Mouse (Mus musculus) ZHBTc4 (cell line): ENCODE results near the gene Kcnip1.

Experiments used
- DNase-seq: peaks from one replicate; pipeline ENCODE4 v3.0.0-alpha.2; 2011; ENCODE audit warnings: low read depth, low spot score

The Kcnip1 gene

DNA sequence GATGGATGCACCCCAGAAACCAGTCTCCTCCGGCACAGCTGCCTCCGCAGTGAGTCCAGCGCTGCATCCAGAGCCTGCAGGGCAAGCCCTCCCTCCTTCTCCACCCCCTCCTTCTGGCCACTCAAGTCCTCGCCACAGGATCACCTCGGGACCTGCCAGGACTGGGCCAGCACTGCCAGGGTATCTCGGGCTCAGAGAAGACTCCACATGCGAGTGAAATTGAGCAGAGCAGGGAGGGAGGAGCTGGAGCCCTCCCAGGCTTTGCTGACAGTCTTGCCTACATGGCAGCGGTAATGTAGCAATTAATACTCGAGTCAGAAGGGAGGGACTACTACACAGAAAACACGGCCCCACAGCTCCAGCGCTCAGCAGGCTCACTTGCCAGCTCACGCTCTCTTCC, at the start of gene Kcnip1:
TSS of gene Kcnip1 (minus strand) at position 215 of the 400 bp plus-strand sequence.
- no peak for DNase-seq

- DNase-seq = no peak
Observed at GRCm38 (mm10) chr11:34040061-34040460, 47.1 kb upstream of the Kcnip1 start.

DNA sequence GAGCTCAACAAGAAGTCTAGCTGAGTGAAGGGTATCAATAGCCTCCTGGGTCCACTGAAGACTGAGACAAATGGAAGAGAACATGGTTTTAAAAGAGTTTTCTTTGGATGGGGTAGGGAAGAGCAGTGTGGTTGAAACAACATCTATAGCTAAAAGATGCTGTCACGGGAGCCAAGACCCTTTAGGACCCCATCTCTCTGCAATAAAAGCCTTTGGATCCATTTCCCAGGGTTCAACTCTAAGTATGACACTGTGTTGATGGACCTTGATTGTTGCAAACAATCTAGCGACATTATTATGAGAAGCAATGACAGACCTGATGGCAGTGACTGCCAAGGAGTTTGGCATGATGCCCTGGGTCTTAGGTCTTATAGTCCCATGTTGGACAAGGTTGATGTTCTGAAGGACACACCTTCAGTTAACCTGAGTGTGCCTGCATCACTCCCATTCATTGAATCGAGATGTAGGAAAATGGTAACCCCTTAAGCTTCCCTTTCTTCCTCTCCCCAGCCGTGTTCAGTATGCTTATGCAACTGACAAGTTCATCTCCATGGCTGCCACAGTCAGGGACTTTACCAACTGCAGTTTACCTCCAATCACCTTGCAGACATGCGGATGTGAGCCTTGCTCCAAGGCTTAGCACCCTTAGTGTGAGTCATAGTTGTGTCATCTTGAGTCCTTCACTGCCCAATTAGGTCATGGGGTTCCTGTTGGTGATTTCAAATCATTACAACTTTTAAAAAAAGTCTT, 43.1 kb upstream of the Kcnip1 start:
- no peak for DNase-seq

GRCm38 (mm10) chr11:34034794-34035193, 41.8 kb upstream of the Kcnip1 start:
- DNase-seq = no peak

GRCm38 (mm10) chr11:34034008-34034505, 41.1 kb upstream of the Kcnip1 start:
- no peak for DNase-seq

- no peak for DNase-seq
Observed at GRCm38 (mm10) chr11:34031015-34031805, 38.3 kb upstream of the Kcnip1 start.

GRCm38 (mm10) chr11:34029658-34030057, 36.7 kb upstream of the Kcnip1 start:
- no peak for DNase-seq

DNA sequence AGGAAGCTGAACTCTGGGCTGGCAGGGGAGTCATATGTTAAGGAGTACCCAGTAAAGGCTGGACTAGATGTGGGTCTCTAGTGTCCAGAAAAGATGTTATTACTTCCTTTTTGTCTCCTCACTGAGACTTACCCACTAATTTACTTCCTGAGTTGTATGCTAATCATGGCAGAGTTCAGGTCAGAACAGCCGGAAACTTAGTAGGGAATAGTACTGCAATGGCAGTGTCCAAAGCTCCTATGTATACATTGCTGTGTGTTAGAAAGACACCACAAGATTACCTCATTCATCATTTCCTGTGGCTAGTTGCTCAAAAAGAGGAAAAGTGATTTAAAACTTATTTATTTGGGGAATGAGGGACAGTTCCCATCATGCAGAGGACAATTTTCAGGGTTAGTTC, 32.1 kb upstream of the Kcnip1 start:
- no peak for DNase-seq

GRCm38 (mm10) chr11:34012007-34012652, 19.2 kb upstream of the Kcnip1 start:
- no peak for DNase-seq

DNA sequence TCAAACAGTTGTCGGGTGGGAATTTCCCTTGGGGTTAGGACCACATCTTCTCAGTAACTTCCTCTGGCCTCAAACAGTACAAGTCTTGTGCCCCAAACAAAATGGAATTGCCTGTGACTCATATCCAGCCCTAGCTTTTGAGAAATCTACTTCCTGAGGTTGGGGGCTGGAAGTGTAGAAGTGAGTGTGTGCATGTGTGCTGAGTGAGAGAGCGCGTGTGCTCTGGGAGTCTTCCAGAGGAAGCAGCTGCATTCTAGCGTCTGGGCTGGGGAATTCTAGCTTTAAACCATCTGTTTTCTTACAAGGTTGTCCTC, 17.9 kb upstream of the Kcnip1 start:
- DNase-seq = no peak

- DNase-seq = peak; percentile 75
Observed at GRCm38 (mm10) chr11:34010133-34010858, 17.3 kb upstream of the Kcnip1 start.

DNA sequence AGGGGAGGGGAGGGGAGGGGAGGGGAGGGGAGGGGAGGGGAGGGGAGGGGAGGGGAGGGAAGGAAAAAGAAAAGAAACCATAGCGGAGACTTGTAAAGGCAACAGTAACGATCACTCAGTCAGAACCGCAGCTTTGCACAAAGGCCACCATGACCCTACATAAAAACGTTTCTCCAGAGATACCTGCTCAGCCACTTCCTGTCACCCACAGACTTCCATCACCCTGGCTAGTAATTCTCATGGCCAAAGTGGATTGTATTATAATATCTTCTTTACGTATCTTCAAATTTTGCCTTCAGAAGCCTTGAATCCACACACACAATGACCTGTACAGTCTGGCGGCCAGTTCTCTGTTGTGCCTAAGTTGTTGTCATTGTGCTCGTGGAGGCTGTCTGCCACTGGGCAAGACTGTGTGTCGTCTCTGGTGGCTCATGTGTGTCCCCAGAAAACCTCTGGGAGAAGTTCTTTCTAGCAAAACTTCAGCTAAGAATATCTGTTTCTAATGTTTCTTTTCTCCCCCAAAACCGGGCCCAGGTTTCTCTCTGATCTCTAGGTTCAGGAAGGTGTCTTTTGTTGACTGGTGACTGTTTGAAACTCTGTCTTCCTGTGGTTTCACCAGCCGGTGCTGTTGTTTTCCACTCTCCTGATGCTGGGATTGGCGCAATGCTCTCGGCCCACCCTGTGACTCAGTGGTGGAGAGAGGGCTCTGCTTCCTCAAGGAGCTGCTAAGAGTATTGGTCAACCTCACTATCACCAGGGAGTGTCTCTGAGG, 16.6 kb upstream of the Kcnip1 start:
- no peak for DNase-seq

DNA sequence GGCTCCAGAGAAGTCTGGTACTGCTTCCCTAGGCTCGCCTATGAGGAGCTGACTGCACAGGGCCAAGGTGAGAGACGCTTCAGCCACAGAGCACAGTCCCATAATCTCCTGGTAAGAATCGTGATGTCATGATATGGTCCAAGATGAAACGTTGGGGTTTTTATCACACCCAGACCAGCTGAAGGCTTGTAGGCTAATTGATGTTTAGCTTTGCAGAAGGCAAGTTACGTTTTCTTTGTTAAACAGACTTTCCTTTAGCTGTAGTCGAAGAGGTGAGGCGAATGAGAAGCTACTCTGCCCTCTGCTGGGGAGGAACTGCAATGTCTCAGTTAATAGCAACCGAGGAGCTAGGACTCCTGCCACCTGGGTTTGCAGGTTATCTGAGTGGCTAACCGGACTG, 15.8 kb upstream of the Kcnip1 start:
- peak; percentile 78 for DNase-seq

GRCm38 (mm10) chr11:34008214-34008613, 15.3 kb upstream of the Kcnip1 start:
- DNase-seq = no peak

DNA sequence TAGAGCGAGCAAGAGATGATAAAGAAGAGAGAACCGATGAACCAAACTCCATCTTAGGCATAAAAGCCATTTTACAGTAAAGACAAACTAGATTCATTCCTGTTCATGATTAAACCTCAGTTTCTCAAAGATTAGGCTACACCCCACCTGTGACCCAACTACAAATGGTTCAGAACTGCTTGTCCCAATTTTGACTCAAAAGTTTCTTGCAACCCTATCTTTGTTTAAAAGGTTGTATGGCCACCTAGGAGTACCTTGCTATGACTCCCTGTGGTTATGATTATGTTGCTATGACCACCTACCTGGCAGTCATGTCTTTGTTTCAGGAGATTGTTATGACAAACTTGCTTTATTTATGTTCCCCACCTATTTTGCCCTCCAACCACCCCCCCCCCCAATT, 14.7 kb upstream of the Kcnip1 start:
- no peak for DNase-seq

DNA sequence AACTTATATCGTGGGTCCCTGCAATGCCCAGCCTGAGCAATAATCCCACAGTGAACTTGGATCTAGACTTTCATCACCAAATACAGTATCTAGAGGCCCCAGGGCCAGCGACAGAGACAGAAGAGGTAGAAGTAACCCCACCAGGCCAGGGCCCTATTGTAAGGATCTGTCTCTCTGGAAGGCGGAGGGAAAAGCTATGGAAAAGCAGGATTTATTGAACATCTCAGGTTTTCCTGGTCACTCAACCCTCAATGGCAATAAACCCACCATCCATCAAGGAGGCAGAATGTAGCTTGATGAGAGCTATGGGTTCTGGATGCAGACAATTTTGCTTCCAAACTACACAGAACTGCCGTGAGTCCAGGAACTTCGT, 9.6 kb upstream of the Kcnip1 start:
- no peak for DNase-seq

DNA sequence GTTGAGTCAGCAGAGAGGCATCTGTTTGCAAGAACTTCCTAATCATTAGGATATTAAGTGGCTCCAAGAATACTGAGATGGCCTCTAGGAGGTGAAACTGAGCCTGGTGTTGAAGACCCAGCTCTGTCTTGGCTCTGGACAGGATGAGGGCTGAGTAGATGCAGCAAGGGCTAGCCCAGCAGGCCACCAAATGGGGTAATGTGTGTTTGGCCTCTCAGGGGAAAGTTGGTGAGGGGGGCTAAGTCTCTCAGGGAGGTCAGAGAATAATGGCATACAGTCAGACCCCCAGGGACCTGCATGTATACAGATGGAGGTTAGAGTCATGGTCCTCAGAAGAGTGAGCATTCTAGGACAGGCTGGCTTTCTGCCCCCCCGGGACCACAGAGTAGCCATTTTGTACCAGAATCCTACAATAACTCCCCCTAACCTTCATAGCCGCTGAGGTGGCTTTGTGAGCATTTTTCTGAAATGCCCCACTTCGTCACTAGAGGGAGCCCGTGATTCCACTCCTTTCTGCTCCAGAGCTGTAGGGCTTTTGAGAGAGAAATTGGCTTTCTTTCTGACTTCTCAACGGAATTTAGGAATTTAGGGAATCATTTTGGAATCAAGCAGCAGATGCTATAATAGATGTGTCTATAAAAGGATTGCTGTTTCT, 9.1 kb upstream of the Kcnip1 start:
- DNase-seq = peak; percentile 56

GRCm38 (mm10) chr11:34000416-34000815, 7.5 kb upstream of the Kcnip1 start:
- DNase-seq = no peak

- no peak for DNase-seq
Observed at GRCm38 (mm10) chr11:33998244-33998643, 5.3 kb upstream of the Kcnip1 start.

DNA sequence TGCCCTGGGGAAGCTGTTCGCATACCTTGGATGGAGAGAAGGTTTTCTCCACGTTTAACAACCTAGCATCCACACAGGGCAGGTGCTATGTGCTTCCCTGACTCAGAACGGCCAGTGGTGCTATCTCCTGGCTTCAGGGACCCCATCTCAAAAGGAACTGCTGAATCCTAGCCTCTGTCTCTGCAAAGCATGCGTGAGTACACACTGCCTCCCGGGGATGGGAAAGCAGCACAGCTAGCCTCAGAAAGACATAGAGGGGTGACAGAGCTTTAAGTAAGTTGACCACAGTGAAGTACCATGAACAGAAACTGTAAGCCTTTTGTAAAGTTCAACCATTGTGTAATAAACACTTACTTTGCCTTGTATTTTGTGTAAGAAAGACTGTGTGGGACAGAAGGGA, 544 bp upstream of the Kcnip1 start:
- no peak for DNase-seq

GRCm38 (mm10) chr11:33990002-33990401, 3.0 kb downstream of the Kcnip1 start:
- no peak for DNase-seq
